In genomic region chr11:106573476-106574240, GRCm38 (mm10) we compare ENCODE assay signal across 11 mouse cellular contexts. TPM values are rescaled to one million over a fixed set of nuclear protein-coding genes. Genes with fewer than 3 reads are reported as not detected.
A peak's percentile ranks its signal among the peaks of the same experiment; 100 is the strongest.
DNase-seq lines count a peak whose midpoint lies in the region; ATAC-seq and TF ChIP-seq lines count a peak whose summit lies in the region.
"Had no signal": no experiment of that assay in that cellular context is flagged by ENCODE, and none has a peak within 500 bp of the region (broad histone marks: within the 10 kb centered on the region; RNA-seq: fewer than 3 reads in every experiment).

No protein-coding gene starts in this region.

- H3K9me3 ChIP-seq in heart, embryonic 12.5 days (replicated peaks) = no peaks in the 10 kb centered on the region
- no peaks in the 10 kb centered on the region for H3K9me3 ChIP-seq in liver, postnatal 0 days (ENCODE audit: low read length)
- H3K9me3 ChIP-seq in ES-E14 (ENCODE audit: control insufficient read depth, insufficient read depth, low read depth, low read length) = no peaks in the 10 kb centered on the region
- no peaks in the 10 kb centered on the region for H3K9me3 ChIP-seq in limb, embryonic 12.5 days
- no peaks in the 10 kb centered on the region for H3K9me3 ChIP-seq in forebrain, embryonic 13.5 days (replicated peaks)

- TF ChIP-seq CTCF in liver, postnatal 0 days (IDR thresholded peaks at IDR 0.05; ENCODE audit: low read depth) = no peak

- peak overlapping the region; percentile 17; the same call in 1 of the 2 replicates for H3K9ac ChIP-seq in heart, embryonic 12.5 days
- 0 out of 2 replicates have a peak overlapping the region, but pooled peaks have one; percentile 12 for H3K9ac ChIP-seq in liver, postnatal 0 days (replicated peaks)
- H3K9ac ChIP-seq in ES-E14 (ENCODE audit: insufficient read depth, low read depth, low read length, poor library complexity, severe bottlenecking) = peak overlapping the region; percentile 18; the same call in 1 of the 2 replicates
- no peak overlapping the region for H3K9ac ChIP-seq in limb, embryonic 12.5 days (replicated peaks)
- no peak overlapping the region for H3K9ac ChIP-seq in forebrain, embryonic 13.5 days

- no peak for DNase-seq in heart, postnatal 14 days
- no peak for DNase-seq in liver, postnatal 0 days
- DNase-seq in liver (no peak), ES-E14 (ENCODE audit: low read depth, low spot score) (peak; percentile 53)
- no peak for DNase-seq in B cell, adult 2 months
- DNase-seq: right cerebral cortex, postnatal 4 days had no signal

- peak overlapping the region; percentile 60 for H3K27ac ChIP-seq in heart, embryonic 12.5 days (ENCODE audit: poor library complexity, severe bottlenecking)
- H3K27ac ChIP-seq in liver, postnatal 0 days (ENCODE audit: low read depth) = no peak overlapping the region
- H3K27ac ChIP-seq in ES-E14 (ENCODE audit: insufficient read depth, low read depth, low read length, poor library complexity, severe bottlenecking) = peak overlapping the region; percentile 94
- H3K27ac ChIP-seq in limb, embryonic 12.5 days = peak overlapping the region; percentile 31; the same call in 1 of the 2 replicates
- no peak overlapping the region for H3K27ac ChIP-seq in forebrain, embryonic 13.5 days
- H3K27ac ChIP-seq: left cerebral cortex, adult 2 months had no signal

- 0 out of 2 replicates have a peak overlapping the region, but pooled peaks have one; percentile 4 for H3K4me2 ChIP-seq in heart, embryonic 12.5 days
- no peak overlapping the region for H3K4me2 ChIP-seq in liver, postnatal 0 days (ENCODE audit: low read depth, low read length)
- H3K4me2 ChIP-seq in limb, embryonic 12.5 days = no peak overlapping the region
- no peak overlapping the region for H3K4me2 ChIP-seq in forebrain, embryonic 13.5 days

- peaks cover 73% of the 10 kb centered on the region for H3K4me1 ChIP-seq in heart, embryonic 12.5 days (replicated peaks)
- peaks cover 35% of the 10 kb centered on the region for H3K4me1 ChIP-seq in liver, postnatal 0 days (ENCODE audit: insufficient read depth)
- H3K4me1 ChIP-seq in ES-E14 (ENCODE audit: control insufficient read depth in 2 of 2, insufficient read depth in 2 of 2, low read length in 2 of 2, poor library complexity in 1 of 2) = peaks cover 17 to 46% of the 10 kb centered on the region in 2 experiments
- peaks cover 29% of the 10 kb centered on the region for H3K4me1 ChIP-seq in limb, embryonic 12.5 days (replicated peaks)
- H3K4me1 ChIP-seq in forebrain, embryonic 13.5 days = peaks cover 12% of the 10 kb centered on the region; the same call in 1 of the 2 replicates

- ATAC-seq in heart, embryonic 12.5 days (ENCODE audit: insufficient number of reproducible peaks, low FRiP score) = no peak
- ATAC-seq in liver, postnatal 0 days = no peak
- ATAC-seq in limb, embryonic 12.5 days (ENCODE audit: insufficient number of reproducible peaks, insufficient read depth, low FRiP score, low TSS enrichment, low read depth) = no peak
- ATAC-seq in forebrain, embryonic 13.5 days = no peak
- ATAC-seq: activated CD4-positive, CD25-positive, alpha-beta regulatory T cell, adult 4 months had no signal

- intact Hi-C loops in heart, postnatal 14 days (cut with DNase I) = loop anchor here (5.0 kb wide), 1 partner anchor 39 kb away; the partner anchor contains the start of gene Tex2

- in situ Hi-C loops in ES-E14 (cut with MboI; ENCODE audit: low sequenced_read_pairs in 2 of 2, unreplicated experiment in 2 of 2) = no loop called here

- H3K27me3 ChIP-seq in heart, embryonic 12.5 days (replicated peaks) = no peaks in the 10 kb centered on the region
- H3K27me3 ChIP-seq in liver, postnatal 0 days (ENCODE audit: insufficient read depth, low read length) = no peaks in the 10 kb centered on the region
- H3K27me3 ChIP-seq in limb, embryonic 12.5 days = no peaks in the 10 kb centered on the region
- H3K27me3 ChIP-seq in forebrain, embryonic 13.5 days = no peaks in the 10 kb centered on the region

- TF ChIP-seq EP300 in liver, postnatal 0 days (IDR thresholded peaks at IDR 0.05; ENCODE audit: low read depth) = no peak

- WGBS in heart, embryonic 12.5 days = 48% methylated on average over 9 of the region's 9 CpGs
- WGBS in liver, postnatal 0 days (ENCODE audit: insufficient replicate concordance) = 50% methylated on average over 9 of the region's 9 CpGs
- 52% methylated on average over 9 of the region's 9 CpGs for WGBS in limb, embryonic 12.5 days
- 75% methylated on average over 9 of the region's 9 CpGs for whole genome bisulfite sequencing in forebrain, embryonic 13.5 days

- H3K36me3 ChIP-seq in heart, embryonic 12.5 days = no peaks in the 10 kb centered on the region
- H3K36me3 ChIP-seq in liver, postnatal 0 days (replicated peaks; ENCODE audit: insufficient read depth, low read length) = 0 out of 2 replicates have a peak, but pooled peaks cover 4% of the 10 kb centered on the region
- H3K36me3 ChIP-seq in ES-E14 (ENCODE audit: control insufficient read depth, insufficient read depth, low read length, poor library complexity, severe bottlenecking) = no peaks in the 10 kb centered on the region
- no peaks in the 10 kb centered on the region for H3K36me3 ChIP-seq in limb, embryonic 12.5 days
- no peaks in the 10 kb centered on the region for H3K36me3 ChIP-seq in forebrain, embryonic 13.5 days (ENCODE audit: poor library complexity, severe bottlenecking)

- H3K4me3 ChIP-seq in heart, embryonic 12.5 days = no peak overlapping the region
- H3K4me3 ChIP-seq in liver, postnatal 0 days (ENCODE audit: low read depth, low read length) = no peak overlapping the region
- no peak overlapping the region for H3K4me3 ChIP-seq in ES-E14 (ENCODE audit: insufficient read depth in 1 of 2, low read depth in 1 of 2, low read length in 2 of 2, poor library complexity in 1 of 2, severe bottlenecking in 1 of 2)
- no peak overlapping the region for H3K4me3 ChIP-seq in limb, embryonic 12.5 days (replicated peaks)
- no peak overlapping the region for H3K4me3 ChIP-seq in forebrain, embryonic 13.5 days
- H3K4me3 ChIP-seq: left cerebral cortex, adult 2 months had no signal

TF ChIP-seq in ES-E14, 5 proteins besides CTCF, POLR2A, EP300 and RAD21:
- TF ChIP-seq ZC3H11A (IDR thresholded peaks at IDR 0.05; ENCODE audit: borderline replicate concordance, low read depth, low read length) (no peak), MAFK (IDR thresholded peaks at IDR 0.05; ENCODE audit: insufficient read depth, low read depth, low read length) (no peak), CHD2 (IDR thresholded peaks at IDR 0.05; ENCODE audit: low read depth, low read length) (no peak), HCFC1 (IDR thresholded peaks at IDR 0.05; ENCODE audit: borderline replicate concordance, insufficient read depth, low read length) (no peak), ZNF384 (IDR thresholded peaks at IDR 0.05; ENCODE audit: low read depth, low read length) (no peak)
TF ChIP-seq in ES-E14: peak in this region for 0.

RNA-seq across cellular contexts. Expression of gene Tex2, which starts 39.6 kb away (rescaled TPM):
- 19.8 and 20.2 TPM in 2 replicates for polyA plus RNA-seq in heart, embryonic 12.5 days (2016; fragmentation: Nextera tagmentation; extraction: Ambion mirVana)
- total RNA-seq in heart, postnatal 14 days (2021) = 10 to 100 TPM; 38.2 to 39.2 TPM
- polyA plus RNA-seq in liver, postnatal 0 days (2015; fragmentation: Nextera tagmentation; extraction: Ambion mirVana) = 9.9 and 11.3 TPM in 2 replicates
- 33.6 and 34.4 TPM in 2 replicates for total RNA-seq in ES-E14 (2012; rRNA removed)
- polyA plus RNA-seq in limb, embryonic 12.5 days (2016; fragmentation: Nextera tagmentation; extraction: Ambion mirVana) = 7.8 and 8.1 TPM in 2 replicates
- polyA plus RNA-seq in forebrain, embryonic 13.5 days (2015; fragmentation: Nextera tagmentation; extraction: Ambion mirVana) = 9.6 and 10.7 TPM in 2 replicates

Comparison
In these comparisons a context has a peak if more than half of its experiments do, and no peak if none do; other contexts are left out.
1. H3K27ac ChIP-seq: peak in heart, embryonic 12.5 days (single experiment), ES-E14 (single experiment) and limb, embryonic 12.5 days (single experiment); none in liver, postnatal 0 days (single experiment) and forebrain, embryonic 13.5 days (single experiment).
2. H3K9ac ChIP-seq: peak in heart, embryonic 12.5 days (single experiment), liver, postnatal 0 days (single experiment) and ES-E14 (single experiment); none in limb, embryonic 12.5 days (single experiment) and forebrain, embryonic 13.5 days (single experiment).